Mouse (Mus musculus) CD4-positive naive resting alpha-beta T cell, adult 57 days (primary cell): ENCODE results near the gene Tnnc1. TPM values are rescaled to one million over a fixed set of nuclear protein-coding genes. Genes with fewer than 3 reads are reported as not detected.

Source experiments
- total RNA-seq: library from RNA; stranded (reverse); gene quantifications from one replicate; pipeline ENCODE4 v1.2.4, GENCODE M21; 2023

Tnnc1 gene
- not detected for total RNA-seq

GRCm38 (mm10) chr14:31208084-31208483 is at the start of gene Tnnc1:
TSS of gene Tnnc1 (plus strand) at chr14:31208312.

DNA sequence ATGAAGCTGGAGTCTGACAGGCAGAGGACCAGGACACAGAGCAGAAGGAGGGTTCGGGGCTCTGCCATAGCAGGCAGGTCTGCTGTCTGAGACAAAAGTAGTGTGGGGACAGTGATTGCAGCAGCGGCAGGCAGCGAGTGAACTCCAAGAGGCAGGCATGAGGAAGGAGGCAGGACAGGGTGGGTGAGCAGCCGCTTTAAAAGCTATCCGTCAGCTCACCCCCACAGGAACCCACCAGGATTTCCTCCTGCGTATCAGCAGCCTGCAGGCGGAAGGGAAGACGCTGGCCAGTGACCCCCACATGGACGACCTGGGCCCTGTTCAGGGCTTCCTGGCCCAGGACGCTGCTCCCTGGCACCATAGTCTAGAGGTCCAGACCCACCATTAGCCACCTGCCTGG is 39.7 kb upstream of the Tnnc1 start, which contains the start of gene Stab1:
Gene Stab1 (minus strand): TSS at position 217 of the 400 bp plus-strand sequence.

GRCm38 (mm10) chr14:31216846-31217245 is 8.7 kb downstream of the Tnnc1 start, which contains the start of gene Nisch:
TSS of gene Nisch (minus strand) at chr14:31216946.

GRCm38 (mm10) chr14:31217666-31218065 is 9.6 kb downstream of the Tnnc1 start, which contains the start of gene Sema3g:
TSS of gene Sema3g (plus strand) at chr14:31217860.

DNA sequence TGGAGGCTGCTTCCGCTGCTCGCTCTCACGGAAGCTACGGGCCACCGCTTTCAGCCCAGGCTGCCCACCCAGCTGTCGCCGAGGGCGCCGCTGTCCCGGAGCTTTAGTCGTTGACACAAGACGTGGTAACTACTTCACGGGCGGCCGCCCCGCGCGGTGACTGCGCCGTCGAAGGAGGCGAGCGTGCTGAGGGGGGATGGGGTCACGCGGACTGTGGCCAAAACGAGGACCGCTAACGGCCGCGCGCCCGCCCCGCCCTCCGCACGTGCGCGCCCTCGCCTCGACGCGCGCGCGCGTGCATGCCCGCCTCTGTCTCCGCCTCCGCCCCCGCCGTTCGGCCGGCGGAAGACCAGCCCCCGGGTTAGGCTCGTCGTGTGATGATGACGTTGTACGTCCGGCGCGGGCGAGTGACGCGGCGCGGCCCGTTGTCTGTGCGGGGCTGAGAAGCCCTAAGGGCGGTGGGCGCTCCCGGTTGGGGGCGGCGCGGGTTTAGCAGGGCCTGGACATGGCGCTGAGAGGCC is 43.0 kb downstream of the Tnnc1 start, which contains the start of the genes Phf7 and Bap1:
Gene Phf7 (minus strand): TSS at position 234 of the 521 bp plus-strand sequence.
Gene Bap1 (plus strand): TSS at position 367 of the 521 bp plus-strand sequence.

Other genes starting within 250 kb of the Tnnc1 start
- 9.1 TPM for gene Glt8d1, start 206.9 kb upstream of the Tnnc1 start, total RNA-seq
- 89.0 TPM for gene Spcs1, start 206.6 kb upstream of the Tnnc1 start, total RNA-seq
- 83.9 TPM for gene Pbrm1, start 189.2 kb upstream of the Tnnc1 start, total RNA-seq
- 279 TPM for gene Gnl3, start 189.2 kb upstream of the Tnnc1 start, total RNA-seq
- 48.2 TPM for gene Smim4, start 79.4 kb upstream of the Tnnc1 start, total RNA-seq
- gene Nt5dc2, start 77.3 kb upstream of the Tnnc1 start, total RNA-seq: 0.41 TPM
- gene Stab1, start 39.7 kb upstream of the Tnnc1 start, total RNA-seq: 1.6 TPM
- 439 TPM for gene Nisch, start 8.6 kb downstream of the Tnnc1 start, total RNA-seq
- not detected for gene Sema3g, start 9.5 kb downstream of the Tnnc1 start, total RNA-seq
- 7.5 TPM for gene Phf7, start 43.0 kb downstream of the Tnnc1 start, total RNA-seq
- 113 TPM for gene Bap1, start 43.1 kb downstream of the Tnnc1 start, total RNA-seq
- gene Dnah1, start 115.6 kb downstream of the Tnnc1 start, total RNA-seq: not detected
- gene Capn7, start 128.3 kb downstream of the Tnnc1 start, total RNA-seq: 49.2 TPM
- gene Sh3bp5, start 227.8 kb downstream of the Tnnc1 start, total RNA-seq: 79.2 TPM